Mouse (Mus musculus) spleen, postnatal 36 days (tissue): Measurements from ENCODE around the gene Tjp1.

ENCODE experiments used
- DNase-seq, 2 experiments: peaks; one replicate each; pipeline ENCODE4 v3.0.0; 2022; ENCODE audit warnings: low spot score in 2 of 2, mixed read lengths in 1 of 2

Gene Tjp1

DNA sequence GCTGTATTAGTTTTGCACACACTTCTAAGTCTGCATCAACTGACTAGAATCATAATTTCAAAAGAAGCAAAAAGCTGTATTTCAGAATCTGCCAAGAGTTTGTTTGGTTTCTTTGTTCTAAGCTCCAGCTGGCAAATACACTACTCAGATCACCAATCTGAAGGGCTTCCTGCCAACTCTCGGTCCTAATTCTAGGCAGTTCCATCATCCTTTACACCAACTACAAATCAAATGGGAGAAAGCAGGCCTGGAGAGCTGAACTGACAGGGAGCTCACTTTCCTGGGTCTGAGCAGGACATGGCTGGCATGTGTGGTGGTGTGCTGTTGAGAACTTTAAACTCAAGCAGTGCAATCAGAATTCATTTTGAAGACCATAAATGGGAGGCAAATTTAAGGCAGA is 170.0 kb downstream of the Tjp1 start:
- DNase-seq: no peak

DNA sequence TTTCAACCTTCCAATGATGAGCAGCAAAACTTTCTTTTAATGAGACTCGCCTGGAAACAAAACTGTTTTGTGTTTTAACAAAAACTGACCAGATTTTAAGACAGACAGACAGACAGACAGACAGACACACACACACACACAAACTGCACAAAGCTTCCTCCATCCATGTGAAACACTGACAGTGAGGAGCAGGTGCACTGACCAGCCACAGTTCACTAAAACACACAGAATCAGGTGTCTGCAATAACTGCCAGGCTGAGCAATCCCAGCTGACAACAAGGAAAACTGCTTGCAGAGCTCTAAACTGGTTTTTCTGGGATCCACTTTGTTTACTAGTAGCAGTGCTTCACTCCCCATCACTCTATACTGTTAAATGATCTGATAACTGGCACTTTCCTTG is 171.4 kb downstream of the Tjp1 start:
- no peak for DNase-seq

DNA sequence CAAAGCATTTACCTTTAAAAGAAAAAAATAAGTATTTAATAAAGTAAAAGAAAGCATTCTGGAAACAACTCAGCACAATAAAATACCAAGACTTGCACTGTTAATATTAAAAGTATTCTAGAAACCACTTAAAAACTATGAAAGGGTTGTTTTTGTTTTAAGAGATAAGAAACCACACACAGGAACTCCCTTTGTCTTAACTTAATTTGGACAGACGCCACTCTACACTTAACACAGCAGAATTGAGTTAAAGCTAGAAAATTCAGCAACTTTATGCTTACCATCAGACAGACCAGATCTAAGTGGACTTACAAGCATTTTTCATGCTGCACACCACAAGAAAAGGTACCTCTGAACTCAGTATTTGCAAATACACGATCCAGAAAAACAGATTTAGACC is 172.7 kb downstream of the Tjp1 start:
- DNase-seq: no peak

DNA sequence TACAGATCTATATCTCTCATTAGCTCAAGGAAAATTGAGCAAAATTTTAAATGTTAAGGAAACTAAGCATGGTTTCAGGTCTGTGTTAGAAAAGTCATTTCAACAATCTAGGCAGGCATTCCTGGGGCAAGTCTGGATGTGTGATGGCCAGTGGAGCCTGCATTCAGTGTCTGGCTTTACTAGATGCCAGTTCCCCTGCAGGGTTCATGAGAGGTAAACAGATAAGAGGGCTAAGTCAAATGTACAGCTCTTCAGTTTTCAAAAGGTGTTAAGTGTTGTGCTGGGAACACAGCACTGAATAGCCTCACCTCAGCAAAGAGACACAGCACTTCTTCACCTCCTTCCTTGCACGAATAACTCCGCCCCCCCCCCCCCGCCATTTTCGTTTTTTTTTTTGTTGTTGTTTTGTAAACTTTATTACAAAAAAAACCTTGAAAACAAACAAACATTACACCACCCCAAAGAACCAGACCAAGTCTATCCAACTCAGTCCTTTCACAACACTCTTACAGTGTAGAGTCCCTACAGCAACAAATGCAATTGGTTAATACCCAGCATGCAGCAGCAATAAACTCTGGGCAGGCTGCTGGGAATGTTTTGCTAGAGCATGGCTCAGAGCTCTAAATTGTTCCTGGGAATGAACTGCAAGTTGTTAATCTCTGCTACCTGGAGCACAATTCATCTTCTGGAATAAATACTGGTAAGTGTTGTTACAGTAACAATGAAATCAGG is 177.1 kb downstream of the Tjp1 start:
- DNase-seq: no peak

DNA sequence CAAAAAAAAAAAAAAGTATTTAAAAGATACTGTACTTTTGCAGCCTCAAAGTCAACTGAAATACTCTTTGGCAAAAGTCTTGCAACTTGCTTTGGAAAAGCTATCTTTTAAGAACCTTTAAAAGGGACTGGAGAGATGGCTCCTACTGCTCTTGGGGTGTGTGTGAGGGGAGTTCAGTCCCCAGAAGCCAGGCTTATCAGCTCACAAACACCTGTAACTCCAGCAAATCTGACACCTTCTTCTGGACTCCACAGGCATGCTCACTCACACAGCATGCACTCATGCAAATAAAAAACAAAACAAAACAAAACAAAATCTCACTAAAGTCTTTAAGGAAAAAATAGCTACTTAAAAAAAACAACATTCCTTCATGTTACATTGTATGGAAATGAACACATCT is 179.0 kb downstream of the Tjp1 start:
- DNase-seq: no peak

DNA sequence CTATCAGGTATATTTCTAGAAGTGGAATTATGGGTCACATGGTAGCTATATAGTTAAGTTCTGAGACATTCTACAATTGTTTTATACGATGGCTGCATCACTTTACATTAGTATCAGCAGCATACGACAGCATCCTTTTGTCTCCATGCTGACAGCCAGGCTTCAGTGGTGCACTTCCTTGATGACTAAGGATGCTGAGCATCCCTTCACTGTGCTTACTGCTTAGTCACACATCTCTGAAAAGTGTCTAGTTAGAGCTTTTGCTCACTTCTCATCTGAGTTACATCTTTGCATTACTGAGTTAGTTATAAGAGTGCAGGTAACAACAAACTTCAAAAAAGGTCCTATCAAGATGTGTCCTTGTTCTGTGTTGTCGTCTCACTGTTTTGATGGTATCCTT is 182.3 kb downstream of the Tjp1 start:
- no peak for DNase-seq

DNA sequence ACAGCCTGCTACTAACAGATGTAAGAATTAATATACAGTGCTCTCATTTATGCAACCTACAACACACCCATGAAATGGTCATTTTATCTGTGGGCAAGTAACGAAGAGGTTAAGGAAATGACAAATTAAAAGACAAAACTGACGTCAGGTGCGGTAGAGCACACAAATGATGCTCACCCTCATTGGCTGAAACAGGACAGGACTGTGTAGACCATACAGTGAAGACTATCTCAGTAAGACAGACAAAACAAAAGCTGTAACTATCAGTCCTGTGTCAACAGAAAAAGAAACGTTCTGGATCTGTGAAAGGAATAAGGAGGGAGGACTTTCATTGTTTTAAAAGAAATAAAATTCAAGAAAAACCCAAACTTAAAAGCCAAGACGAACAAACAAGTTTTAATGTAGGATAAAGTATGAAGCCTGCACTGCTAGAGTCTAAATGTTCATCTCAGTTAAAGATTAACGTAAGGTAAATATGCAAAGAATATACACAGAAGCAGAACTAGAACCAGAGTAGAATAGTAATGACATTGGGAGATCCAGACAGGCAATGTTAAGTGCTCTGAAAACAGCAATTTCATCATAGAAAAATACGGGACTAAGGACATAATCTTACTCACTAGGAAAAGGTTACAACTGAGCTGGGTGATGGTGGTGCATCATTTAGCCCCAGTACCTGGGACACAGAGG is 189.9 kb downstream of the Tjp1 start:
- DNase-seq: no peak

DNA sequence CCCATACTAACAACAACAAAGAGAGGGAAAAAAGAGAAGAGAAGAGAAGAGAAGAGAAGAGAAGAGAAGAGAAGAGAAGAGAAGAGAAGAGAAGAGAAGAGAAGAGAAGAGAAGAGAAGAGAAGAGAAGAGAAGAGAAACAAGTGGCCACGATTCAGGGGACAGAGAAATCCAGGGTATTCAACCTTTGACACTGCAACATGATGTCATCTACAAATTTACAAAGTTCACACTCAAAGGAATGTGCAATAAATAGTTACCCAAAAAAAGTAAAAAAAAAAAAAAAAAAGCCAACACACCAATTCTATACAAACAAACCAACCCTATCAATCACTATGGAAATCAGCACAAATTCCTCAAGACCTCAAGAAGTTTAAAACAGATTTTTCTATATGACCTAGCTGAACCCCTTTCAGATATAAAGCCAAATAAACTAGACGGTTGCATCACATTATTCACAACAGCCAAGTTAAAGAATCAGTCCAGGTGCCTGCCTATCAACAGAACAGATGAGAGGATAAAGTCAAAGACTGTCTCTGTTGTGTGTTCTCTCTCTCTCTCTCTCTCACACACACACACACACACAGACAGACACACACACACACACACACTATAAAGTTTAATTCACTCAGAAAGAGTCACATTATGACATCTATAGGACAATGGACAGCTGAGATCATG is 194.4 kb downstream of the Tjp1 start:
- DNase-seq: no peak

DNA sequence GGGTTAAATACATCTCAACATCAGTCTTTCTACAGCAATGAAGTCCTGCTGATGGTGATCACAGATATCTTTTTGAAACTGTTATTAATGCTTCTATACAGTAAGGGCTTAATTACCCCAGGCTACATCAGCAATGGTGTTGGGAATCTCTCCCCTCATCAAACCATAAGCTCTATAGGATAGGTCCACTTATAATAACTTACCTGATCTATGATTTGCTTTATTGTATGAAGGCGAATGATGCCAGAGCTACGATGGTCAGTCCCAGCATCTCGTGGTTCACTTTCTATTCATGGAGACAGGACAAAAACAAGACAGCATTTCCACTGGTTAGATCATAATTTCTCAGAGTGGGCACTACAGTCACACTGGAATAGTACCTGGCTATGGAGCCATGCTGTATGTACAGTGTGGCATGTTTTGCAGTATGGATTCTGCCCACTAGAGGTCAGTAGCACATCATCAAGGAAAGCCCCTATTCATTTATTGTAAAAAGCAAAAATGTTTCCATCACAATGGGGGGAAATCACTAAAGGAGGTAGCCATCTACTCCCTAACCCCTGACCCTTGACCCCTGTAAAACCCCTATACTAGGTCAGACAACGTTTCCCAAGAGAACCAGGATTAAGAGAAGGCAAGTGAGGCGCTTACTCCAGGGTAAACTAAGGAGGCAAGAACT is 208.4 kb downstream of the Tjp1 start:
- peak in 1 of 2 experiments; percentile 17 for DNase-seq

DNA sequence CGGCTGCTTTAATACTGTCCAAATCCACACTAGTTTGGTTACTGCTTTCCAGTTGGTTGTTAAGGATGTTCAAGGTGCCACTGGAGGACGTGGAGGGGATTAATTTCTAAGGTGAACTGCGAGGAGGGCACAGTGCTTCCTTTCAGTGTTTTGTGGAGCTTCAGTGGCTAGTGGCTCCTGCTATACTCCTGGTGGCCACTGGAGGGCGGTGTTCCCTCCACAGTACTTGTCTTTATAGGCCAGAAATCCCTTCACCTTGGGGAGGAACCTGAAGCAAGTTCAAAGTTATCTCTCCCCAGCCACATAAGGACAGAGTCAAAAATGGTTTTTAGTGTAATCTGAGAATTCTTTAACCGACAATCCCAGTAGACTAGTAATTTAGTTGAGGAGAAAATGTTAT is 210.2 kb downstream of the Tjp1 start:
- peak in 1 of 2 experiments; percentile 3 for DNase-seq

DNA sequence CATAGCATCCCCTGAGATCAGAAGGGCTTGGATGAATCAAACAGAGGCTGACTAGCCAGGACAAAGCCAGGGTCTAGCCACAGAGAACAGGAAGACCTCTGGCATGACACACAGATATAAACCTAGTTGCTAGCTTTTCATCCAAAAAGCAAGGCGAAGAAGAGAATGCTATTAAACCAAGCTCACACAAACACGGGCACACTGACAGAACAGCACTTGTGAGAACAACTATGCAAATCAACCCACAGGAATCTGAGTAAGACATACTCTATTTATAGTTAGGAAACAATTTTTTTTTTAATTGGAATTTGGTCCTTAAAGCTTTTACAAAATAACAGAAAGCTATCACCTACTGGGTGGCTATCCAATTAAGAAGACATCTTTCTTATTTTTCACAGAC is 212.4 kb downstream of the Tjp1 start:
- no peak for DNase-seq

DNA sequence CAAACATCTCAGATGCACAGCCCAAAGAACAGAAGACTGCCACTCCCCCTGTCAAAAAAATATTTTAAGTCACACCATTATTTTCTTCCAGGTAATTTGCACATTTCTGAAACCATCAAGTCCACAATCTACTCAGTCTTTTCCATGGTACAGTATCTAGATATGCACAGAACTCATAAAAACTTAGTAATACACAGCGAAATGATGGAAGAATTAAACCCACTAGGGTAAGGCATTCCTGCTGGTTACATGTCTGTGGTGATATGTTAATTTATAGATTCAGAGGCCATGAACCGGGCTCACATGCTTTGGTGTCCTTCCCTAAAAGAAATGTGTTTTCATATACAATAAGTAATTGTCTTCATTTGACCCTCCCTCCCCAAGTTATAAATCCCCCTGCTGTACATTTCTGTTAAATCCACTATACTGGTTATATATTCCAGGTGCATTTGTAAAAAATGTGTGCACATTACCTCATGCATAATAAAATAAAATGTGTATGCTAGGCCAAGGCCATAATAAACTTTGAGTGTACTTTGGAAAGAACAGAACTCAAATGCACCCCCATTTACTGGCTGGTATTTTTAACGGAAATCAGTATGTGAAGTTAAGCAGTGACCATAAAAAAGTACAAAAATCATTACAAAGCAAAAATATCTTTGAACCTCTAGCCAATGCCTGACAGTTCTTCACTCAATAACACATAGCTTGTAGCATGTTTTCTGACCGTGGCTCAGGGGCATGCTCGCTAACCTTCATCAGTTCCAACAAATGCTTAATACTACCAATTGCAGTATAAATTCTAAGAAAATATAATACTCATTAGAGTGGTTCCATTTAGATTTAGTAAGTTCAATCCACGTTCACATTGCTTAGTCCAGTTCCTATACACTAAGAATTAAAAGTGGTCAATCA is 230.6 kb downstream of the Tjp1 start:
- DNase-seq: no peak

DNA sequence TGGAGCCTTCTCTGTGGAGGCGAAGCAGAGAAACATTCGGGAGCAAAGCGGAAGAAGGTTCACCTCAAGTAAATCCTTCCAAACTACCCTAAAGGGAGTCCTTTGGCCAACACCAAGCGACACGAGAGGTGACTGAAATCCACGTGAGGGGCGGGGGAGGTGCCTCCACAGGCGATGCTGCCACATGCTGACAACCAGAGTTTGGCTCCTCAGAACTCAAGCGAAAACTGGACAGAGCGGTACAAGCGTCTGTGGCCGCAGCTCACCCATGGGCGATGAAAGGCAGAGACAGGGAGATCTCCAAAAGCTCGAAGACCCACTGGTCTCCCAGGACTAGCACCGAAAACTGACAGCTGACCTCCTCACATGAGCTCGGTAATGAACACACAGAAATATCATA is 244.7 kb downstream of the Tjp1 start:
- DNase-seq: no peak

DNA sequence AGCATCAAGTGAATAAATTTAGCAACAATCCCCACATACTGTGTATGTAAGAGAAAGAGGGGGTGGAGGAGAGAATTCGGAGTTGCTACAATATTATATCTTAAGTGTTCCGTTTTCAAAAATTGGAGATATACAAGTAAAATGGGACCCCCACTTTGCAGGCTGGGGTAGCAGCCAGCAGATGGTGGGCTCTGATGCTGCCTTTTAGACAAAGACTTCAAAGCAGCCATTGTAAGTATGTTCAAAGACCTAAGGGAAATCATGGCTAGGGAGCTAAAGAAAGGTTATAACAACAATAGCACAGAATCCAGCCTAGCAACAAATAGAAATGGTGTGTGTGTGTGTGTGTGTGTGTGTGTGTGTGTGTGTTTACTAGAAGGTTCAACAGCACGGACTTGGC is 245.6 kb downstream of the Tjp1 start:
- no peak for DNase-seq

DNA sequence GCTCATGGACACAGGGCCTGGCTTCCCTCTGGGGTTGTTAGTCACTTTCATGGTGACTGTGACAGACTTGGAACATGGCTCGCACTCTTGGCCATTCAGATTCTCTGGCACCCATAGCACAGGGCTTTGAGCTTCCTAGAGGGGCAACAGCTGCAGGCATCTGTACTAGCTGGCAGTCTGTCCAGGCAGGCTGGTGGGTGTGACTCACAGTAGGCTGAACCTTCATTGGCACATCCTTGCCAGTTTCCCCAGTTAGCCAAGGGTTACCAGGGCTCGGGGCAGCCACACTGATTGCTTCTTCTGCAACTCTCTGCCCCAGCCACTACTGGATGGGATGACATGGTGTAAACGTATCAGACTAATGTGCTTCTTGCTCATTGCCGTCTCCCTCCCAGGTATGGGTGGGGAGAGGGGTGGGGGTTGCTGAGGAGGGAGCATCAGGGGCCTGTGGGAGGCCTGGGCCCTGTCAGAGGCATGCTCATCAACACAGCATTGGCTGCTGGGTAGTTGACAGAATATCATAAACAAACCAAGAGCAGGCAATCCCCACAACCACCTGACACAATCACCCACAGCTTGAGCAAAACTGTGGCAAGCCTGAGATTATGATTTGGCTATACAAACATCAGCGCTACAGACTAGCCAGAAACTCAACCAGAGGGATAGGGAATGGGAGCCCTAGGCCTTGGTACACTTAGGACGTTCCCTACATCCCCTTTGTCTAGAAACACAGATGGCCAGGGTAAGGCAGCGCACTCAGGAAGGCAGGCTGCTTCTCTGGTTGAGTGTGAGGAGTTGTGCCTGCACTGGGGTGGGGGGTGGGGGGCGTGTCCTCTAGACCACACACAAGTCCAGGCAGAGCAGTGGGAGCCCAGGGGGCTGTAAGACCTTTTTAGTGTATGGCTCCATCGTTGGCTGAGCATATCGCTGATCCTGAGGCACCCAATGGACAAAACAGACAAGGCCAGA is 246.4 kb downstream of the Tjp1 start:
- no peak for DNase-seq

DNA sequence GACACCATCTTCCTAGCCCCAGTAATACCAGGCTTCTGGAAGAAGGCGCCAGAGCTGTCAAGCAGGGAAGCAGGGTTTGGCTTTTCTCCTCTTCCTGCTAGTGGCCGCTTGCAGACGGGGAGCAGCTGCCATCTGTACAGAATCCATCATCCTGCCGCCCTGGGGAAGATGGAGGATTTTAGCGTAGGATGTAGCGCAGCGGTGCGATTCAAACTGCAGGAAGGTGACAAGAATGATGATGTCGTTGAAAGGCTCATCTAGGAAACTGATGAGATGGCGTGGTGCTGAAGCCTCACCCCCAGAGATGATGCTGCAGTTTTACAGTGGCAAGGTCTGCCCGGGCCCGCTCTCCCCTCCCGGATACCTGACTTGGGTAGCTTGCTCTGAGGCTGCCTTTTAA is 248.3 kb downstream of the Tjp1 start:
- no peak for DNase-seq

DNA sequence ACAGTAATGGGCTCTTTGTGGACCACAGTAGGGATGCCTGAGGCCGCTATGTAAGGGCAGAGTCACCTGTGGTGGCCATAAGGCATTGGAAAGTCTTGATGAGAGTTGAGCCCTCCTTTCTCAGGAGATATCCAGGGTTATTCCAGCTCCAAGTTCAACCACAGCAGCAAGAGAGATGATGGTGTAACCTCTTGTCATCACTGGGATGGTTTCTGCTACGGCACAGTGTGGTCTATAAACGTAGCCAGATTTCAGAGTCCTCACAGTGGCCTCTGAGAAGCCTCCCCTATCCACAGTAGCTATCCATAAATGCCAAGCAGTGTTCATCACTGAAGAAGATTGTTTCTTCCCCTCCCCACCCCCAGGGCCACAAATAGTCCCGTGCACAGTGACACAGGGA is 251.8 kb downstream of the Tjp1 start:
- no peak for DNase-seq

DNA sequence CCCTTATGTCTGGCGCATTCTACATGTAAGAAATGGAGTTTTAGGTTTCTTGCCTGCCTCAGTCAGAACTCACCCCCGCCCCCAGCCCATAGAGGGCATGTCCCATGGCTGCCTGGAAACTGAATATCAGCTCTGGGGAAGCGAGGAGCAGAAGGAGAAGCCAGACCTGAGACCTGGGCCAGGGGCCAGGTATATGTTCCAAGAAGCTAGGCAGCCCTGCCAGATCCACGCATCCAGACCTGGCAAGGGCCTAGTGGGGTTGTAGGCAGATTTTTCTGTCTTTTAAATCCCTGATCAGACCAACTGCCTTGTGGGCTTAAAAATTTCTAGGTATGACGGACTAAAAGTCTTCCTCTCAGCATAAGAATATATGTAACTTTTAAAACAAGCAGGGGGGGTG is 253.4 kb downstream of the Tjp1 start:
- no peak for DNase-seq

DNA sequence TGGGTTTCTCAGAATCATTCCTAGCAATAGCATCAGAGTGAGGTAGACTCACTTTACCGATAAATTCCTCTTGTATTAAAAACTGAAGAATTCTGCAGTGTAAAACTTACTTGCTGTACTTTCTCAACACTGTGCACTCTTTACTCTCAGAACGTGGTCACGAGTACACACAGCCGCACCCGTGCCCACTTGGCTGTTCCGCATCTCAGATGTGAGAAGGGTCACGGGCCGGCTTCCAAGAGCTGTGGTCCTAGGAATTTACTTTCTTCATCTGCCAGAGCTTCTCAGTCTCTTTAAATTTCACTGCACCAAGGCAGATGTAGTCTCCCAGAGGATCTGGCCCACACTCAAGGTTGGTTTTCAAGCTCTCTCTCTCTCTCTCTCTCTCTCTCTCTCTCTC is 277.9 kb downstream of the Tjp1 start:
- no peak for DNase-seq
